Mouse (Mus musculus) lung, postnatal 36 days (tissue): Measurements from ENCODE around the gene Samhd1.
A peak's percentile ranks its signal among the peaks of the same experiment; 100 is the strongest.

Source experiments
- DNase-seq: peaks from one replicate; pipeline ENCODE4 v3.0.0; 2022; ENCODE audit warnings: mixed read lengths

The Samhd1 gene

DNA sequence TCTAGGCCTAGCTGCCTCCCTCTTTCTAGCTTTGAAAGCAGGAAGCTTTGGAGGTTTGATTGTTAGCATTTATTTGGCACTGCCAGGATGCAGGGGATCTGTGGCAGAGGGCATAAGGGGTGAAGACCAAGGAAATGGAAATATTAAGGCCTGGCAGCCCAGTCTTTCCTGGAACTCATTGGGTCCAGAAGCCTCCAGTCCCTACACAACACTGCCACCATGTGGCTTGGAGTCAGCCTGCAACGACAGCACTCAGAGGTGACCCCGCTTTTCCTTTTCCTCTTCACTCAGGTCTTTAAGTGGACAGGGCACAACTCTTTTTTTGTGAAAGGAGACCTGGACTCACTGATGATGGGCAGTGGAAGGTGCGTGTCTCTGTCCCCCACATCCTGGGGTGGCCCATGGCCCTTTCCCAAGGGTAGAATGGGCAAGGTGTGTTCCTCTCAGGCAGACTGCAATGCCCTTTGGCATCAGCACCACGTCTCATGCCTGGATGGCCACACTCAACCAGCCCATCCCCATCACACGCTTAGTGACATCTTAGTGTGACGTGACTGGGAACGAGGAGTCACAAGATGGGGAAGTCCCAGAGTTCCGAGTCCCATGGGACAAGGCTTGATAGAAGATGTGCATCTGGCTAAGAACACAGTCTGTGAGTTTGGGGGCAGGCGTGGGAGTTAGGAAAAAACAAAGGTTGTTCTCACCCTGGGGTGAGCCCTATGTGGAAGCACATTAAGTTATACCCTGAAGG lies 39.9 kb downstream of the Samhd1 start:
- peak; percentile 87 for DNase-seq

DNA sequence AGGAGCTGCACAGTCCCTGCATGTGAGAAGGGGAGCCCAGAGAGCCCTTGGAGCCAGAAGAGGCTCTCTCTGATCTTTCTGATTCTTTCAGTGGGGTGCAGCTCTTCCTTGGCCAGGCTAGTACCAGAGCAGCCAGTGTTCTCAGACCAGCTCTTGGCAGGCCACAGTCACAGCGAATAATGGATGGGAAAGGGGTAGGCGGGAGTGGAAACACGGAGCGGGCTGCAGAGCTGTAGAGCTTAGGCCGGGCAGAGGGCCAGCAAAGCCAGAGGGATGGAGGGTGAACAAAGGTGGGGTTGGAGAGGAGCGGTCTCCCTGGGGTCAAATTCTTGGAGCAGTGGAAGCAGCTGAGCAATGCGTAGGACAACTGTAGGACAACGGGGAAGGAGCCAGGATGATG lies 43.0 kb downstream of the Samhd1 start:
- no peak for DNase-seq

DNA sequence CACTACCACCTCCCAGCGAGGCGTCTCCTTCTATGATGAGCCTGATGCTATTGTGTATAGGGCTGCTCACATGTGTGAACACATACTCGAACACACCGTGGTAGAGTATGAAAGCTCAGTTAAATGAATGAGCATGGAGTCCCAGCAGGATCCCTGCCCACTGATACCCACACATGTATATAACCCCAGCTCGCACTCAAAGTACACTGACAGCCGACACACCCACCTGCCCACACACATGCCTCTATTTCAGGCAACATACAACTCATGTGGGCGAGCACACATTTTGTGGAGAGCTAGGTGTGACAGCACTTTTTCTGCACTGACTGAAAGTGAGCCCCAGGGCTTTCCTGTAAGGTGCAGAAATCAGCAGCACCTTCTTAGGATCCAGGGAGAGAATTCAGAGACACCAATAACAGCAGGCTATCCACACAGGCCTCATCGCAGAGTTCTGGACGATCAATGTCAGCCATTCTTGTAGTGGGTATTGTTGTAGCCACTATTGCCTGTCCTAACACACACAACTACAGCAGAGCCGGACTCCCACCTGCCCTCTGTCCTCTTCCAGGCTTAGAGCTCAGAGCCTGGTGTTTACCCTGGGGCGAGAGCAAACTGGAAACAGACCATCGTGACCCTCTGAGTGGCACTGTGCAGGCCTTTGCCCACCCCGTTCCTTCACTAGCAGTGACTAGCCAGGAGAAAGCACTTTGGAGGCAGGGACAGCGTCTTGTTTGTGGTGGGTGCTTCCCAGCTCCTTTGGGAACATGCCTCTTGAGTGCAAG lies 47.3 kb downstream of the Samhd1 start:
- DNase-seq, result no peak

DNA sequence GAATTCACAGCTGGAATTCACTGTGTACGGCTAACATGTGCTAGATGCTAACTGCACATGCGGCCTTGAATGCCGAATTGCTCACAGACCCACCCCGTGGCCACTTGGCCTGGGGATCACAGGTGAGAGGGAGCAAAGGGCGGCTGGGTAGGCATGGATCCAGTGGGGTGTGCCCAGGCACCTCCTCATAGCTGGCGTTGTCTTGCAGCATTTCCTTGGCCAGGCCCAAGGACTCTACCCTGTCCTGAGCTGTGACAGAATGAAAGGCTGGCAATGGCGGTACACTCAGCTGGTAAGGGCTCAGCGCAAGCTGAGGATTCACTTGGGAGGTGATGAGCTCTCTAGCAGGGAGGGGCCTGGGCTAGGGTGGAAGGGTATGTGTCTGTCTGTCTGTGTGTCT lies 48.3 kb downstream of the Samhd1 start, which contains the start of gene Tldc2:
Tldc2 (plus strand) TSS at position 260 of the 400 bp plus-strand sequence.
- DNase-seq, result no peak

DNA sequence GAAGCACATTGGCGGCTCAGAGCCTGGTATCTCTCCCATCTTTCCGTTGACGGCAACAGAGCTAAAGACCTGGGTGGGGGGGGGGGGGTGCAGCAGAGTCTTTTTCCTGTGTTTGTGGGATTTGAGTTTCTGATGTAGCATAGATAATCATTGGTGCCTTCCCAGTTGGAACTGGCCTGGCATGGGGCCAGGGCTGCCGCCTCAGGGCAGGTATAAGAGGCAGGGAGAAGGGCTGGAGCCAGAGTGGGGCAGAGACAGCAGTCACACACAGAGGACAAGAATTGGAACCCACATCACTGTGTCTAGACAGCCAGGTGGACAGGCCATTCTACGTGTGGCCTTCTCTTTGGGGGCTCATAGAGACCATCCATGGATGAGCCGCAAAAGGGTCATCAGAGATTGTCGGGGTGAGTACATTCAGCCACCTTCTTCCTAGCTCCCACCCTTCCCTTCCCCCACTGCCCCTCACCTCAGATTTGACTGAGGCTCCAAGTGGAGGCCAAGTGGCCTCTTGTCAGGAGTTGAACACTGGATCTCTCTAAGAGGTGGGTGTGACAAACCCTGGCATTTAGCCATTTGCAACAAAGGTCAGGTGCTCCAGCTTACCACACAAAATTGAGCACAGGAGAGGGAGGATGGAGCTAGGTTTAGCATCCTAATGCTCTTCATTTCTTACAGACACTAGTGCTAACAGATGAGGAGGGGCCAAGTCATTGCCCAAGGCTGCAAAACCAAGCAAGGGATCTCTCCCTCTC lies 50.1 kb downstream of the Samhd1 start:
- DNase-seq, result peak; percentile 73

DNA sequence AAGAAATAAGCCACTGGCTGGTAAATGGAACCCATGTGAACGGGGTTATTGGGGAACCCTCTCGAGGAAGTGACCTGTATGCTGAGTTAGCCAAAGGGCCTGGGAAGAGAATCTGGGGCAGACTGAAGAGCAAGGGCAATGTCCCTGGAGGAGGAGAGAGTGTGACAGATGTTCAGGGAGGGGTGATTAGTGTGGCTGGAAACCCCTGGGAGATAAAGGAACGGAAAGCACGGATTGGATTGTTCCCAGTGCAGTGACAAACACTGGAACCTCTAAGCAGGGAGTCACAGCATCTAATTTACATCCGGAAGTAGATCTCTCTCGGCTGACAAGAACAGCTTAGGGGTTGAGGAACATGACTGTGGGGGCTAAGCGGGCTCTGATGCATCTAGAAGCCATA lies 53.1 kb downstream of the Samhd1 start:
- DNase-seq, result no peak

DNA sequence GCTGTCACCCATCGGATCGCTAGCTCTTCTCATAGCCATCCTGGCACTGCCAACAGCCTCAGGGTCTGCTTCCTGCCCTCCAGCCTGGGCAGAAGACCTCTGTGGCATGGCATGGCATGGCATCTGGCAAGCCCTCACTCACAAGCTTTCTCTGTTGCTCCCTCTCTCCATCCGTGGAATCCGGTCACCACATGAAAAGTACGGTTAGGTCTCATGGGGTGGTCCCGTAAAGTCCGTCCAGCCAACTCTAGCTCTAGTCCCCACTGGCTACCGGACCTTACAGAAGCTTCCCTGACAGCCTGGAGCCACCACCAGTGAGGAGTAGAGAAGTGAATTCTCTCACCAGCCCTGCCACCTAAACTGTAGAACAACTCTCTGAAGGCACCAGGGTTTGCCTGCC lies 53.7 kb downstream of the Samhd1 start:
- no peak for DNase-seq

DNA sequence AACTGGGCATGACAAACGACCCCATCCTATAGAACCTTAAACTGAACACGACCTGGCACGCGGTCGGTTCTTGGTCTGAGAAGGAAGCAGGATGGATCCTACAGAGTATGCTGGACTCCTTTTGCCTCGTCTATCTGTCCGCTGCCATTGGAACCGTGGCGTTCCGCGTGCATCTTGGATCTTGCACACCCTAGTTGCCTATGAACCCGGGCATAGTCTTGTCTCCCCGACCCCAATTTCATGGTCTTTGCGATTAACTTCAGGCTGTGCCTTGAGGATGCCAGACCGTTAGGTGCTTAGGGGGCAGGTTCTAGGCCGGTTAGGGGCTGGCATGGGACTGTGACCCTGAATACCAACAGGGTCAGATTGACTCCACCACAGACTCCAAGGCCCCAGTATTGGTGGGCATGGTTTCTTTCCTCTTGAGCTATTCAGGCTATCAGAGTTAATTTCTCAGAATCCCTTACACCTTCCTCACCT lies 55.3 kb downstream of the Samhd1 start:
- DNase-seq, result no peak

DNA sequence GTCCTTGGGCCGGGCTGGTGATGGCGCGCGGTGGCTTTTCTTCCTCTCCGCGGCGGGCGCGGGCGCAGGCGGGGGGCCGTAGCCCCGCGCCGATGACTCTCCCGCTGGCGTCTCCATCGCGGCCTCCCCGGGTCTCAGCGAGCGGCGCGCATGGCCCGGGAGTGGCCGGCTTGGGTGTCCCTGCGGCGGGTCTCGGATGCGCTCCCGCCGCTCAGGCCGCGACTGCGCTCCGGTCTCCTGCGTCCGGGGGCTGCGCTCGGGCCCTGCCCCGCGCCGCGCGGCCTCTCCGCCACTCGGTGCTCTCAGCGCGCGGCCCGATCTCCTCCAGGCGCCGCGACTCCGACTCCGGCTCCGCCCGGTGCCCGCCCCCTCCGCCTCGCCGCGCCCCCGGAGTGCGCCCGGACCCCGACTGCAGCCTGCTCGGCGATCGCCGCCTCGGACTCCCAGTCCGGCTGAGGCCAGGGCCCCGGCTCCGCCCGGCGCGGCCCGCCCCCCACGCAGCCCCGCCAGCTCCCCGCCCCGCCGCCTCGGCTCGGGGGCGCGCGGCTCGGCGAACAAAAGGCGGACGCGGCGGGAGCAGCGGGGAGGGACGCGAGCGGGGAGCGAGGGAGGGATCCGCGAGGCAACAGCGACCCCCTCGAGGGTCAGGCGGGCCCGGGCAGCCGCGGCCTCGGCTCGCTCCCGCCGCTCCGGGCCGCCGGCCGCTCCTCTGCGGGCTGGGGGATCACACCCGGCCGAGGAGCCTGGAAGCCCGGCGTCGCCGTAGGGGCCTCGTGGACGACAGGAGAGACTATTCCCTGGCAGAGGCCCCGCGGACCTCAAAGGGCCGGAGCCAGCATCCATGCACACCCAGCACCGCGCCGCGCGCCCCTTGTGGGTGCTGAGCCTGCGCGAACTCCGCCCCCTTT lies 56.0 kb downstream of the Samhd1 start, which contains the start of gene Soga1:
Soga1 (minus strand) TSS at position 462 of the 908 bp plus-strand sequence.
- DNase-seq, result peak; percentile 88

DNA sequence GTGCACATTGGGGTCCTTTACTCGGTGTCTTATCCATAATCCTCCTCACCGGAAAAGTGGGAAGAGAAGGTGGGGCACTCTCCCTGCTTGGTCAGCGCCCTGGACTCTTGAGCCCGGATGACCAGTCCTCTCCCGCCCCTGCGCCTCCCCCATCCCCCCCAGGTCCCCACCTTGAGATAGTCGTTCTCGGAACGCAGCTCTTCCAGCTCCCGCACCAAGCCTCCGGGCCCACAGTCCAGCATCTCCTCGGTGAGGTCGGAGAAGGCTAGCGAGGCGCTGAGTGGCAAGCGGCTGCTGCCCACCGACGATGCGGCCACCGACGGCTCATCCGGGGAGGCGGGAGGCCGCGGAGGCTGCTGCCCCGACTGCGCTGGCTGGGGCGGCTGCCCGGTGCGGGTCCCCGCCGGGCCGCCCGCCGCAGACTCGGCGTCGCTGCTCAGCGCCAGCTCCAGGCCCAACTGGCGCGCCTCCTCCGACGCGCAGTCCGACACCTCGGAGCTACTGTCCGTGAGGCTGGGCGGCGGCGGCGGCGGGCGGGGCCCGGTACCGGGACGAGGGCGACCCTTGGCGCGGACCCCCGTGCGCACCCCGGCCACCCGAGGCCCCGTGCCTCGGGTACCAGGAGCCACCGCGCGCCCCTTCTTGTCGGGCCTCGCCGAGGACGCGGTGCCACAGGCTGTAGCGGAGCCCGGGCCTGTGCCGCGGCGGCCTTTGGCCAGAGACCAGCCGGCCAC lies 56.8 kb downstream of the Samhd1 start:
- peak; percentile 13 for DNase-seq

DNA sequence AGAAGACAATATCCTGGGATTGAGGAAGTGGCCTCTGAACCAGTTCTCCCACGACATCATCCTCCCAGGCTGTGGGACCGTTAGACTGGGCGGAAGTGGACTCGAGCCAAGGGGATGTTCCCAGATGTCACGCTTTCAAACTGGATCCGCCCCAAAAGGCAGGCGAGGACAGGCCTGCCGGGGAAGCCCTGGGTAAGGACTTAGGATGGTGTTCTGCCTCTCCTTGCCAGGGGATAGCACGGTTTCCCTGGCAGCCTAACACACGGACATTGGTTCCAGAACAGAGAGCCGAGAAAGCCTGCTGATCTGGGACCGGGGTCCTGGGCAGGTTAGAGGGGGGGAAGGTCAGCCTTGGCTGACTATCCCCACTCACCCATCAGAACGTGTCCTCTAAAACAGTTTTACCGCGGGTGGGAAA lies 57.4 kb downstream of the Samhd1 start:
- peak; percentile 95 for DNase-seq

DNA sequence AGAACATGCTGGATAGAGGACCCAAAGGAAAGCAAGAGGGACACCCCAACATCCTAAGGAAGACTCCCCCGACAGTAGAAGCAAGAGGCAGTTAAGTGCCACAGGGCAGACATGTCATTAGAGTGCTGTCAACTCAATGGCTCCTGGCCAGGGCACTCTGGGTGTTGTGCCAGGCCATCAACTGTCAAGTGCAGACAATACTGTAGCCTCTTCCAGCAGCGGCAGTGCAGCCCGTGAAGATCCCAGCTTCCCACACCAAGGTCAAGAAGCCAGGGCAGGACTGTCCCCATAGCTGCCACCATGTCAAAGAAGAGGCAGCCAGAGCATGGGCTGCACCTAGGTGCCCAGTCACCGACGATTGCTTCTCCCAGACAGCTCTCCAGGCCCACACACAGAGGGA lies 57.9 kb downstream of the Samhd1 start:
- peak; percentile 73 for DNase-seq

DNA sequence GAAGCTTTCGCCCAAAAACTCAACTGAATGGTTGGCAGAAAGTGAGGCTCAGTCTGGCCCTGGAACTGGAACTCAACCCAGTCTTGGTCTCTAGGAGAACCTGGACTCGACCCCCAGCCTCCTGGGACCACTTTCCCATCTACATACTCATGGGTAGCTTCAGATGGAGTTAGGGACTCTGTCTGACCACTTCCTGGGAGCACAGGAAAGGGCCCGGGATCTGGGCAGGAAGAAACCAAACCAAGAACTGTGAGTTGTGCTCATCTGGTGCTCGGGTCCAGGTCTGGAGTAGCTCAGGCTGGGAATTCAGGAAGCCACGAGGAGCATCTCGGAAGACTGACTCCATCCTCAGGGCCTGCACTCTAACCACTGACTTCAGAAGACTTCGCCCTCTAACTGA lies 58.5 kb downstream of the Samhd1 start:
- DNase-seq, result no peak

DNA sequence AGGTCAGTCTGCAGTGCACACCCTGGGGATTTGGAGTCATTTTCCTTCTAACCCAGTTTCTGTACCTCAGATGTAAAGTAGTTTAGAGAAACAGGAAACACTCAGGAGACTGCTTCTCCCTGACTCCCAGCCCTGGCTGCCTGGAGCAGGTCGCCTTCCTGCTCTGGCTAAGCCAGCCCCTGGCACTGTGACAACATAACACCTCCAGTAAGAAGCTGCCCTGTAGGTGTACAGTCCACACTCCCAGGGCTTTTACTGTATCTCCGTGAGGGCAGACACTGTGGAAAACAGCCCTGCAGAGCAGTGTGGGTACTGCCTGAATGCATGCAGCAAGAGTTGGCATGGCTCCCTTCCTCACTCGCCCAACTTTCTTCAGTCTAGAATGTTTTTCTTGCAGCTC lies 59.4 kb downstream of the Samhd1 start:
- peak; percentile 47 for DNase-seq

DNA sequence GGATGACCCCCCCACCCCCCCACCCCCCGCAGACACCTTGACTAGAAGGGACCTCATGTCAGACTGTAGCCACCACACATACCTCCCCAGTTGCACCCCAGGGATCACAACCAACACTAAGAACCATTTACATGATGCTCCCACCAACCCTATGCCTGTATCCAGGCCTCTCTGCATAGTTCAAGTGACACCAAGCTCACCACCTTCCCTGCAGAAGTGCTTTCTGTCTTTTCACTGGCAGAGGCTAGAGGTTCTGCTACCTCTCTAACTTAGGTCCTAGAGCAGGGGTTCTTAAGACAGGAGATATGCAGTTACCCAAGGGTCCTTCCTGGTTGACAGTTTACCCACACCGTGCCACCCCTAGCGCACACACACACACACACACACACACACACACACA lies 59.8 kb downstream of the Samhd1 start:
- no peak for DNase-seq

DNA sequence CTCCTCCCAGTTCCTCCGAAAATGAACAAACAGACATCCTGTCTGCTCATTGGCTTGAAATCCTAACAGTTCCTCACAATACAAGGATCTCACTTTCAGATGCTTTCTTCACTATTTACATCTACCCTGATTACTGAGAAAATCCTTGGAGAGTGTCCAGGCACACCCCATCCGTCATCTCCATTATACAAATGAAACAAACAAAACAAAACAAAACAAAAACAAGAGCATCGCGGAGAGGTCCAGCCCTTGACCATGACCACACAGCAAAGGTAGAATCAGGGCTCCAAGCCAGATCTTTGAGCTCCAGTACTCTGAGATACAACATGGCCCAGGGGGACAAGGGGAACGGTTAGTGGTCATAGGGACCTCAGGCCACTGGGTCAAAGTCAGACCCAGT lies 60.3 kb downstream of the Samhd1 start:
- peak; percentile 70 for DNase-seq

DNA sequence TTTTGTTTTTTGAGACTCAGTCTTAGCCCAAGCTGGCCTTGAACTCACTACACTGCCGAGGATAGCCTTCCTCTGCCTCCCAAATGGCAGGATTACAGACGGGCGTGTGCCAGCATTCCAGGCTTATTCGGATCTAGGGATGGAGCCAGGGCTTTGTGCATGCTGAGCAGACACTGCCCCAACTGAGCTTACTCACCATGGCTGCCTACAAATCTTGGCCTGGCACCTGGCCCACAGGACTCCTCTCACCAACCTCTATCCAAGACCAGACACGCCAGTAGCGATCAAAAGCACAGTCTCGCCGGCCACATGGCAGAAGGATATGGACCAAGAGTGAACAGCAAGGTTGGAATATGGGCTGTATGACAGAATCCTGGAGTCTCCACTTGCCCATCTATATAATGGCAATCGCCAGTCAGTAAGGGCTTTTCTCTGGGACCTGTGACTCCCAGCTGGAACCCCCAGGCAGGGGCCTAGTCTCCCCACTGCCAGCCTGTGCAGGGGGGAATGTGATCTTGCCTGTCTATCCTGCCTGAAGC lies 60.8 kb downstream of the Samhd1 start:
- peak; percentile 33 for DNase-seq

DNA sequence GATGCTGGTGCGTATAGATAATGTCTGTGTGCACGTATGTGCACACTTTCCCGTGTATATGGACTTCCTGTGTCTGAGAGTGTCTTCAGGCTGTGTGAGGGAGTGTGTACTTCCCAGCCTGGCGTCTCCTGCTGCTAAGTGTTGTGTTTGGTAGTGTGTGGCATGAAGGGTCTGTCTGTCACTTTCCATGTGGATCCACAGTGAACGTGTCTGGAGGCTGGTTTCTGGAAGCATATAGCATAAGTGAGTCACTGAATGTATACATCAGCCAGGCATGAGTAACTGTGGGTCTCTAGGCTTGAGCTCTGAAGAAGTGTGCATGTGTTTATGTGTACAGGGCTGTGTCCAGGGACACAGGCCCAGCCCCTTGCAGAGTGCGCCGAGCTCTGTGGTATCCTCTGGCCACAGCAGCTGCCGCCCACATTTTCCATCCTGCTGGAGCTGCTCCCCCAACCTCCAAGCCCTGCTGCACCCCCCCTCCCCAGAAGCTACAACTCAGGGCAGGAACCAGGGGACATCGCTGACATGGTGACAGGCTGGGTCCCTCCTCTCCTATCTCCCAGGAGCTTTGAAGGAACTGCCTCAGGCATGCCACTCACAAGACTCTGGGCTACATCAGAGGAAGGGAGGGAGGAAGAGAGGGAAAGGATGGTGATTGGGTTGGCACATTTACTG lies 61.5 kb downstream of the Samhd1 start:
- DNase-seq, result peak; percentile 47

DNA sequence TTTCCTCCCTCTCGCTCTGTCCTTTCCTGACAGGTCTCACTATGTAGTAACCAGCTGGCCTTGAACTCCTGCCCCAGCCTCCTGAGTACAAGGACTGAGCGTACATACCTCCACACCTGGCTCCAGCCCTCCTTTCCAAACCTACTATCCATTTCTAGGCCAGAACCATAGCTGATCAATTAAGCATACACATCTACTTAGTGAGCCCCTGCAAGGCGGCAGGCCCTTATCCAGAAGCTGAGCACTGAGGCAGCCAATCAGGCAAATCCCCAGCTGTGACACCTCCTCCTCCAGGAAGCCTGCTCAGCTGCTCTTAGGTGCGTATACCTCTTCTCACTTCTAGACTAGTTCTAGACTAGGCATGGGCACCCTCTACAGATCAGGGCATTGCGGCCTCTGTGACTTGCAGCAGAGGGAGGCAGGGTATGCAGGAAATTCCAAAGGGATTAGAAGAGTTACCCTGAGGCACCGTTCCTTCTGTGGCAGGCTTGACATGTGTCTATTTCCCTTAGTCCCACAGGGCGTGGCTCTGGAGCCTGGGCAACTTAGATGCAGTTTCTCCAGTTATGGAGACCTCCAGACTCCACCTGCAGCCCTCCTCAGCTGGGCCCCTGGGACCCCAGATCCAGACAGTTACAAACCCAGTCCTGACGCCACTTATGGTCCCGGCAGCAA lies 62.6 kb downstream of the Samhd1 start:
- DNase-seq, result peak; percentile 51

DNA sequence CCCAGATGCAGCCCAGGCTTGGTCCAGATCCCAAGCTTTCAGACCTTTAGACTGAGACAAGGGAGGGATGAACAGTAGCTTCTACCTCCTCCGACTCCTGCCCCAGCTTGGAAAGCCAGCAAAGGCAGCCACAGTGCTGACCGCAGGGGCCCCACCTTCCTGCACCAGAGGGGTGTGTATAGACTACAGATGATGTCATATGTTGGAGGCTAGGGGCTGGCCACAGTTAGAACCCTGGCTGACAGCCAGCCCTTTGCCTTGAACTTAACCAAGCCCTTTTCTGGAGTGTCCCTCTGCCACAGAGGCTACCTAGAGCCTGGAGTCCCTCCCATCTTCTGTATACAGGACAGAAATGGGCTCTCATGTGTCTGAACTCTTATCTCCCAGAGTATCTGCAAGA lies 63.5 kb downstream of the Samhd1 start:
- DNase-seq, result peak; percentile 95
